Mouse (Mus musculus): ENCODE data around the gene Rpl21. TPM values are rescaled to one million over a fixed set of nuclear protein-coding genes. Genes with fewer than 3 reads are reported as not detected.

Rpl21 gene
- polyA plus RNA-seq, 1 experiment from 2014 or later, result 546 TPM

GRCm38 (mm10) chr5:146818906-146819623 is 13.6 kb upstream of the Rpl21 start:
- no peak for ATAC-seq (ENCODE audit: low read depth)
- WGBS, result 58% methylated on average over 8 of the region's 8 CpGs

GRCm38 (mm10) chr5:146823005-146823404 is 9.7 kb upstream of the Rpl21 start:
- H3K27ac ChIP-seq (ENCODE audit: low read length), result no peak overlapping the region
- no peaks in the 10 kb centered on the region for H3K27me3 ChIP-seq (ENCODE audit: control insufficient read depth, insufficient read depth, low read depth, low read length)
- no peak overlapping the region for H3K4me2 ChIP-seq (ENCODE audit: low read depth, low read length)
- 61% methylated on average over 5 of the region's 5 CpGs for WGBS
- H3K9ac ChIP-seq (ENCODE audit: low read length), result no peak overlapping the region
- H3K4me3 ChIP-seq (ENCODE audit: low read length), result no peak overlapping the region
- H3K4me1 ChIP-seq (replicated peaks; ENCODE audit: control insufficient read depth, insufficient read depth, low read length), result peaks cover 4% of the 10 kb centered on the region; the same call in 1 of the 2 replicates
- H3K9me3 ChIP-seq (ENCODE audit: control insufficient read depth, low read length), result no peaks in the 10 kb centered on the region
- H3K36me3 ChIP-seq (ENCODE audit: control insufficient read depth, insufficient read depth, low read length), result no peaks in the 10 kb centered on the region
- no peak for ATAC-seq (ENCODE audit: low read depth)

More at GRCm38 (mm10) chr5:146818906-146819623, 13.6 kb upstream of the Rpl21 start:
- Histone ChIP-seq H3K4me1 (replicated peaks; ENCODE audit: control insufficient read depth, insufficient read depth, low read length) (no peaks in the 10 kb centered on the region), H3K9me3 (ENCODE audit: control insufficient read depth, low read length) (no peaks in the 10 kb centered on the region), H3K4me2 (ENCODE audit: low read depth, low read length) (no peak overlapping the region), H3K27ac (ENCODE audit: low read length) (no peak overlapping the region), H3K36me3 (ENCODE audit: control insufficient read depth, insufficient read depth, low read length) (no peaks in the 10 kb centered on the region), H3K4me3 (ENCODE audit: low read length) (no peak overlapping the region), H3K27me3 (ENCODE audit: control insufficient read depth, insufficient read depth, low read depth, low read length) (no peaks in the 10 kb centered on the region), H3K9ac (ENCODE audit: low read length) (no peak overlapping the region)

GRCm38 (mm10) chr5:146829528-146829927 is 3.2 kb upstream of the Rpl21 start:
- no peak overlapping the region for H3K9ac ChIP-seq (ENCODE audit: low read length)
- no peaks in the 10 kb centered on the region for H3K27me3 ChIP-seq (ENCODE audit: control insufficient read depth, insufficient read depth, low read depth, low read length)
- peaks cover 16% of the 10 kb centered on the region for H3K4me1 ChIP-seq (replicated peaks; ENCODE audit: control insufficient read depth, insufficient read depth, low read length)
- 36% methylated on average over 8 of the region's 8 CpGs for WGBS
- H3K36me3 ChIP-seq (ENCODE audit: control insufficient read depth, insufficient read depth, low read length), result 0 out of 2 replicates have a peak, but pooled peaks cover 1% of the 10 kb centered on the region
- H3K27ac ChIP-seq (ENCODE audit: low read length), result no peak overlapping the region
- H3K4me3 ChIP-seq (ENCODE audit: low read length), result no peak overlapping the region
- peak overlapping the region; percentile 27; the same call in 1 of the 2 replicates for H3K4me2 ChIP-seq (ENCODE audit: low read depth, low read length)
- ATAC-seq (ENCODE audit: low read depth), result no peak
- H3K9me3 ChIP-seq (ENCODE audit: control insufficient read depth, low read length), result no peaks in the 10 kb centered on the region

- H3K36me3 ChIP-seq (ENCODE audit: control insufficient read depth, insufficient read depth, low read length), result peaks cover 24% of the 10 kb centered on the region
Measured at GRCm38 (mm10) chr5:146832435-146832768, 288 bp upstream of the Rpl21 start.

GRCm38 (mm10) chr5:146833673-146834201 is 1.0 kb downstream of the Rpl21 start:
- peaks cover 32% of the 10 kb centered on the region for H3K36me3 ChIP-seq (ENCODE audit: control insufficient read depth, insufficient read depth, low read length)
- 8% methylated on average over 8 of the region's 8 CpGs for WGBS
- peak overlapping the region; percentile 98 for H3K9ac ChIP-seq (ENCODE audit: low read length)
- peak overlapping the region; percentile 88 for H3K27ac ChIP-seq (ENCODE audit: low read length)
- peak overlapping the region; percentile 95 for H3K4me2 ChIP-seq (ENCODE audit: low read depth, low read length)
- H3K4me1 ChIP-seq (replicated peaks; ENCODE audit: control insufficient read depth, insufficient read depth, low read length), result peaks cover 16% of the 10 kb centered on the region
- H3K27me3 ChIP-seq (ENCODE audit: control insufficient read depth, insufficient read depth, low read depth, low read length), result no peaks in the 10 kb centered on the region
- H3K9me3 ChIP-seq (ENCODE audit: control insufficient read depth, low read length), result no peaks in the 10 kb centered on the region
- no peak for ATAC-seq (ENCODE audit: low read depth)
- peak overlapping the region; percentile 95 for H3K4me3 ChIP-seq (ENCODE audit: low read length)

More at GRCm38 (mm10) chr5:146832435-146832768, 288 bp upstream of the Rpl21 start:
- Histone ChIP-seq H3K4me3 (ENCODE audit: low read length) (peak overlapping the region; percentile 95), H3K27ac (ENCODE audit: low read length) (peak overlapping the region; percentile 88), H3K9ac (ENCODE audit: low read length) (peak overlapping the region; percentile 98), H3K9me3 (ENCODE audit: control insufficient read depth, low read length) (no peaks in the 10 kb centered on the region), H3K27me3 (ENCODE audit: control insufficient read depth, insufficient read depth, low read depth, low read length) (no peaks in the 10 kb centered on the region), H3K4me1 (replicated peaks; ENCODE audit: control insufficient read depth, insufficient read depth, low read length) (peaks cover 16% of the 10 kb centered on the region), H3K4me2 (ENCODE audit: low read depth, low read length) (peak overlapping the region; percentile 95)
- 24% methylated on average over 7 of the region's 7 CpGs for WGBS
- ATAC-seq (ENCODE audit: low read depth), result peak; percentile 26

- no peaks in the 10 kb centered on the region for H3K27me3 ChIP-seq (ENCODE audit: control insufficient read depth, insufficient read depth, low read depth, low read length)
- H3K4me2 ChIP-seq (ENCODE audit: low read depth, low read length), result no peak overlapping the region
- peak overlapping the region; percentile 27; the same call in 1 of the 2 replicates for H3K27ac ChIP-seq (ENCODE audit: low read length)
- WGBS, result 50% methylated on average over 8 of the region's 8 CpGs
- no peaks in the 10 kb centered on the region for H3K9me3 ChIP-seq (ENCODE audit: control insufficient read depth, low read length)
- no peak for ATAC-seq (ENCODE audit: low read depth)
- H3K4me1 ChIP-seq (replicated peaks; ENCODE audit: control insufficient read depth, insufficient read depth, low read length), result peaks cover 19% of the 10 kb centered on the region
- 0 out of 2 replicates have a peak overlapping the region, but pooled peaks have one; percentile 24 for H3K9ac ChIP-seq (ENCODE audit: low read length)
- peaks cover 32% of the 10 kb centered on the region for H3K36me3 ChIP-seq (ENCODE audit: control insufficient read depth, insufficient read depth, low read length)
- H3K4me3 ChIP-seq (ENCODE audit: low read length), result no peak overlapping the region
Measured at GRCm38 (mm10) chr5:146834959-146835358, 2.3 kb downstream of the Rpl21 start.

- no peaks in the 10 kb centered on the region for H3K27me3 ChIP-seq (ENCODE audit: control insufficient read depth, insufficient read depth, low read depth, low read length)
- peaks cover 32% of the 10 kb centered on the region for H3K36me3 ChIP-seq (ENCODE audit: control insufficient read depth, insufficient read depth, low read length)
- no peaks in the 10 kb centered on the region for H3K9me3 ChIP-seq (ENCODE audit: control insufficient read depth, low read length)
- H3K4me3 ChIP-seq (ENCODE audit: low read length), result no peak overlapping the region
- ATAC-seq (ENCODE audit: low read depth), result no peak
- WGBS, result 57% methylated on average over 7 of the region's 7 CpGs
- H3K9ac ChIP-seq (ENCODE audit: low read length), result no peak overlapping the region
- no peak overlapping the region for H3K4me2 ChIP-seq (ENCODE audit: low read depth, low read length)
- no peak overlapping the region for H3K27ac ChIP-seq (ENCODE audit: low read length)
- H3K4me1 ChIP-seq (replicated peaks; ENCODE audit: control insufficient read depth, insufficient read depth, low read length), result peaks cover 15% of the 10 kb centered on the region; the same call in 1 of the 2 replicates
Measured at GRCm38 (mm10) chr5:146837967-146838720, 5.5 kb downstream of the Rpl21 start.

- H3K36me3 ChIP-seq (ENCODE audit: control insufficient read depth, insufficient read depth, low read length), result peaks cover 32% of the 10 kb centered on the region
- peaks cover 12% of the 10 kb centered on the region; the same call in 1 of the 2 replicates for H3K4me1 ChIP-seq (replicated peaks; ENCODE audit: control insufficient read depth, insufficient read depth, low read length)
- no peak overlapping the region for H3K4me3 ChIP-seq (ENCODE audit: low read length)
- no peak overlapping the region for H3K4me2 ChIP-seq (ENCODE audit: low read depth, low read length)
- no peaks in the 10 kb centered on the region for H3K9me3 ChIP-seq (ENCODE audit: control insufficient read depth, low read length)
- WGBS, result 44% methylated on average over 12 of the region's 12 CpGs
- H3K9ac ChIP-seq (ENCODE audit: low read length), result no peak overlapping the region
- no peak overlapping the region for H3K27ac ChIP-seq (ENCODE audit: low read length)
- no peaks in the 10 kb centered on the region for H3K27me3 ChIP-seq (ENCODE audit: control insufficient read depth, insufficient read depth, low read depth, low read length)
- 0 out of 2 replicates have a peak, but pooled peaks have one; percentile 9 for ATAC-seq (ENCODE audit: low read depth)
Measured at GRCm38 (mm10) chr5:146838836-146839648, 6.4 kb downstream of the Rpl21 start.

Measured in lung, embryonic 16.5 days (tissue).